Mouse (Mus musculus): ENCODE data around the gene Dmrt2.

GRCm38 (mm10) chr19:25673224-25674055 is 1.2 kb downstream of the Dmrt2 start:
- TF ChIP-seq CTCF (IDR thresholded peaks at IDR 0.05; ENCODE audit: borderline replicate concordance, insufficient read depth, low read depth, low read length) (no peak), POLR2A (IDR thresholded peaks at IDR 0.05; ENCODE audit: borderline replicate concordance, insufficient read depth, low read length) (no peak)

Measured in cerebellum, adult 2 months (tissue).